Mouse (Mus musculus): Measurements from ENCODE around the gene Hsf2. TPM values are rescaled to one million over a fixed set of nuclear protein-coding genes. Genes with fewer than 3 reads are reported as not detected.

Gene Hsf2
- polyA plus RNA-seq, 1 experiment: 4.9 TPM

GRCm38 (mm10) chr10:57488591-57488990 lies 2.4 kb downstream of the Hsf2 start:
- H3K36me3 ChIP-seq (ENCODE audit: control insufficient read depth, insufficient read depth, low read length): no peaks in the 10 kb centered on the region; the same call in 1 of the 2 replicates
- H3K27me3 ChIP-seq (replicated peaks; ENCODE audit: control insufficient read depth, insufficient read depth, low read length): no peaks in the 10 kb centered on the region
- H3K4me1 ChIP-seq (ENCODE audit: control insufficient read depth, insufficient read depth, low read length): peaks cover 10% of the 10 kb centered on the region; the same call in 1 of the 2 replicates
- TF ChIP-seq POLR2A (IDR thresholded peaks at IDR 0.05; ENCODE audit: low read depth, low read length) (no peak), CTCF (conservative IDR thresholded peaks at IDR 0.05; ENCODE audit: insufficient read depth, insufficient read length, low read depth, low read length) (no peak)
- peak; percentile 63 for DNase-seq
- H3K4me3 ChIP-seq (ENCODE audit: insufficient read depth, low read depth, low read length): no peak overlapping the region
- H3K27ac ChIP-seq (ENCODE audit: insufficient read depth, low read depth, low read length): no peak overlapping the region

- no peak overlapping the region for H3K27ac ChIP-seq (ENCODE audit: insufficient read depth, low read depth, low read length)
- DNase-seq: no peak
- 84% methylated on average over 2 of the region's 2 CpGs for WGBS
- H3K4me3 ChIP-seq (ENCODE audit: insufficient read depth, low read depth, low read length): no peak overlapping the region
- TF ChIP-seq CTCF (conservative IDR thresholded peaks at IDR 0.05; ENCODE audit: insufficient read depth, insufficient read length, low read depth, low read length): no peak
- TF ChIP-seq POLR2A (IDR thresholded peaks at IDR 0.05; ENCODE audit: low read depth, low read length): no peak
- H3K36me3 ChIP-seq (ENCODE audit: control insufficient read depth, insufficient read depth, low read length): no peaks in the 10 kb centered on the region; the same call in 1 of the 2 replicates
- H3K27me3 ChIP-seq (replicated peaks; ENCODE audit: control insufficient read depth, insufficient read depth, low read length): no peaks in the 10 kb centered on the region
- H3K4me1 ChIP-seq (ENCODE audit: control insufficient read depth, insufficient read depth, low read length): peaks cover 10% of the 10 kb centered on the region; the same call in 1 of the 2 replicates
Measured at GRCm38 (mm10) chr10:57492050-57492449, 5.9 kb downstream of the Hsf2 start.

GRCm38 (mm10) chr10:57499414-57500156 lies 13.4 kb downstream of the Hsf2 start:
- Histone ChIP-seq H3K27ac (ENCODE audit: insufficient read depth, low read depth, low read length) (no peak overlapping the region), H3K36me3 (ENCODE audit: control insufficient read depth, insufficient read depth, low read length) (no peaks in the 10 kb centered on the region), H3K27me3 (replicated peaks; ENCODE audit: control insufficient read depth, insufficient read depth, low read length) (no peaks in the 10 kb centered on the region), H3K4me3 (ENCODE audit: insufficient read depth, low read depth, low read length) (no peak overlapping the region), H3K4me1 (ENCODE audit: control insufficient read depth, insufficient read depth, low read length) (peaks cover 12% of the 10 kb centered on the region)
- no peak for DNase-seq
- TF ChIP-seq POLR2A (IDR thresholded peaks at IDR 0.05; ENCODE audit: low read depth, low read length) (no peak), CTCF (conservative IDR thresholded peaks at IDR 0.05; ENCODE audit: insufficient read depth, insufficient read length, low read depth, low read length) (no peak)
- 39% methylated on average over 9 of the region's 9 CpGs for WGBS

- WGBS: 69% methylated on average over 2 of the region's 2 CpGs
- no peak overlapping the region for H3K4me3 ChIP-seq (ENCODE audit: insufficient read depth, low read depth, low read length)
Measured at GRCm38 (mm10) chr10:57514616-57515015, 28.4 kb downstream of the Hsf2 start.

GRCm38 (mm10) chr10:57515278-57515677 lies 29.1 kb downstream of the Hsf2 start:
- peak; percentile 12 for DNase-seq
- Histone ChIP-seq H3K4me1 (ENCODE audit: control insufficient read depth, insufficient read depth, low read length) (peaks cover 3% of the 10 kb centered on the region; the same call in 1 of the 2 replicates), H3K27me3 (replicated peaks; ENCODE audit: control insufficient read depth, insufficient read depth, low read length) (no peaks in the 10 kb centered on the region), H3K36me3 (ENCODE audit: control insufficient read depth, insufficient read depth, low read length) (peaks cover 19% of the 10 kb centered on the region), H3K27ac (ENCODE audit: insufficient read depth, low read depth, low read length) (no peak overlapping the region), H3K4me3 (ENCODE audit: insufficient read depth, low read depth, low read length) (no peak overlapping the region)
- TF ChIP-seq CTCF (conservative IDR thresholded peaks at IDR 0.05; ENCODE audit: insufficient read depth, insufficient read length, low read depth, low read length) (no peak), POLR2A (IDR thresholded peaks at IDR 0.05; ENCODE audit: low read depth, low read length) (no peak)
- 47% methylated on average over 1 of the region's 1 CpGs for WGBS

More at GRCm38 (mm10) chr10:57514616-57515015, 28.4 kb downstream of the Hsf2 start:
- Histone ChIP-seq H3K27me3 (replicated peaks; ENCODE audit: control insufficient read depth, insufficient read depth, low read length) (no peaks in the 10 kb centered on the region), H3K36me3 (ENCODE audit: control insufficient read depth, insufficient read depth, low read length) (peaks cover 17% of the 10 kb centered on the region), H3K4me1 (ENCODE audit: control insufficient read depth, insufficient read depth, low read length) (peaks cover 3% of the 10 kb centered on the region; the same call in 1 of the 2 replicates), H3K27ac (ENCODE audit: insufficient read depth, low read depth, low read length) (no peak overlapping the region)
- DNase-seq: peak; percentile 67
- TF ChIP-seq POLR2A (IDR thresholded peaks at IDR 0.05; ENCODE audit: low read depth, low read length) (no peak), CTCF (conservative IDR thresholded peaks at IDR 0.05; ENCODE audit: insufficient read depth, insufficient read length, low read depth, low read length) (no peak)

GRCm38 (mm10) chr10:57526469-57526868 lies 40.3 kb downstream of the Hsf2 start:
- 91% methylated on average over 5 of the region's 5 CpGs for WGBS
- DNase-seq: no peak
- Histone ChIP-seq H3K27ac (ENCODE audit: insufficient read depth, low read depth, low read length) (no peak overlapping the region), H3K4me1 (ENCODE audit: control insufficient read depth, insufficient read depth, low read length) (peaks cover 6% of the 10 kb centered on the region), H3K27me3 (replicated peaks; ENCODE audit: control insufficient read depth, insufficient read depth, low read length) (no peaks in the 10 kb centered on the region), H3K4me3 (ENCODE audit: insufficient read depth, low read depth, low read length) (no peak overlapping the region), H3K36me3 (ENCODE audit: control insufficient read depth, insufficient read depth, low read length) (peaks cover 6% of the 10 kb centered on the region)
- TF ChIP-seq CTCF (conservative IDR thresholded peaks at IDR 0.05; ENCODE audit: insufficient read depth, insufficient read length, low read depth, low read length) (no peak), POLR2A (IDR thresholded peaks at IDR 0.05; ENCODE audit: low read depth, low read length) (no peak)

- no peak for TF ChIP-seq POLR2A (IDR thresholded peaks at IDR 0.05; ENCODE audit: low read depth, low read length)
- no peak for TF ChIP-seq CTCF (conservative IDR thresholded peaks at IDR 0.05; ENCODE audit: insufficient read depth, insufficient read length, low read depth, low read length)
- Histone ChIP-seq H3K27me3 (replicated peaks; ENCODE audit: control insufficient read depth, insufficient read depth, low read length) (no peaks in the 10 kb centered on the region), H3K4me3 (ENCODE audit: insufficient read depth, low read depth, low read length) (peak overlapping the region; percentile 96), H3K27ac (ENCODE audit: insufficient read depth, low read depth, low read length) (no peak overlapping the region), H3K4me1 (ENCODE audit: control insufficient read depth, insufficient read depth, low read length) (peaks cover 6% of the 10 kb centered on the region), H3K36me3 (ENCODE audit: control insufficient read depth, insufficient read depth, low read length) (peaks cover 3% of the 10 kb centered on the region)
- WGBS: 36% methylated on average over 2 of the region's 2 CpGs
- DNase-seq: no peak
Measured at GRCm38 (mm10) chr10:57531076-57531475, 44.9 kb downstream of the Hsf2 start.

Data from kidney, adult 2 months (tissue).